Mouse (Mus musculus): ENCODE measurements at regions not wholly inside any gene's neighbourhood (a gene's known extent, or its start where the extent isn't known, plus 50 kb on each side); places are given as distances from the start of the nearest gene placed in this dataset.

GRCm38 (mm10) chr8:10866696-10867395 lies 141.4 kb downstream of the Irs2 start:
- no peak for DNase-seq

DNA sequence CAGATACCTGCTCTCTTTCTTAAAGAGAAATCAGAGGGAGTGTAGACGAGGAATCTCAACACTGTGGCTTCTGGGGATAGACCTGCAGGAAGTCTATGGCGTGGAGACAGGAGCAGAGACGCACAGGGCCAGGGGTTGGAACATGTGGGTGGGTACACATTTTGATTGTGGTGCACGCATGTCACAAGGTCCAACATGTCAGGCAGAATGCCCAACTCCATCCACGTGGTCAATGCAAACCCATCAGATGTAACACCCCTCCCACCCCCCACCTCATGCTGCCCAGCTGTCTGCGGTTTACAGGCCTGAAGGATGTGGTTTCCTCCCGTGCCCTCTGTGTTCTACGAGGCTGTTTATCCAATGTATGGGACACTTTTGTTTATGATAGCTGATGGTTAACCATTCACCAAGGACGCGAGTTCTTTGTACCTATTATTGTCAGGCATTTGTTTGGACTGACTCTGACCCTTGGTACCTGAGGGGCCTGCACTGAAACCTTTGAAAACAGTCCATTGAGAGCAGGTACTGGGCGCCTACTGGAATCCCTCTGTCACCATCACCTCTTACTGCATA lies 142.2 kb downstream of the Irs2 start:
- DNase-seq = peak; percentile 10 to 50

GRCm38 (mm10) chr8:10865415-10865821 lies 142.8 kb downstream of the Irs2 start:
- DNase-seq = peak in 1 of 2 experiments; percentile 20

DNA sequence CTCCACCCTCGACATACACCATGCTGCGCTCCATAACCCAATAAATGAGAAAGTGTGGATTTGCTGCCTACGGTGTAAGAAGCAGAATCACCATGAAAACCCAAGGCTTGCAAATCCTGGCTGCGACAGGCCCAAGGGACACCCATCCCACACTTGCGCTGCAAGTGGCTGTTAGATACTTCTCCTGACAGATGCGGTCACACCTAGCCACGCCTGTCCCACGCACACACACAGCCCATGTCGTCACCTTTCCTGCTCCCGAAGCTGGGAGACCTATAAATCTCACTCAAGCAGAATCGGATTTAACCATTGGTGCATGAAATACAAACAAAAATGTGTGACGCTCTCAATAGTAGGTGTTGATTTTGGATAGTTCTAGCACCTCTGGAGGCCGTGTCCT lies 145.8 kb downstream of the Irs2 start:
- DNase-seq = no peak

GRCm38 (mm10) chr8:10860810-10861209 lies 147.4 kb downstream of the Irs2 start:
- no peak for DNase-seq

DNA sequence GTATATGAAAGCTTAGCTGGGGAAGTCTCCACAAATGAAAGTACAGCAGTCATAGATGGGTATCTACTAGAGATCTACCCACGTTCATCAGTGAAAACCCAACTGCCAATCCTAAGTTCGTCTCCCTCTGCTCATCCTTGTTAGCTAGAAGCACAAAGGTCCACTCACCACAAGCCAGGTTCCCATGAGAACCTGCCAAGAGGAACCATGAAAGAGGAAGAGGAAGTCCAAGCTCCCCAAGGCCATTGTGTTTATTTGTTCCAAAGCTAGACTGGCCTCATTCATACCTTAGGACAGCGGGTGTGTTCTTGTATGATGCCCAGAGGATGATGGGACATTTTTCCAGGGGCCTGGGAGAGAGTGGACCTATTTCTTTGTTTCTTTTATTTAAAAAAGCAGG lies 150.4 kb downstream of the Irs2 start:
- no peak for DNase-seq

- no peak for DNase-seq
Observed at GRCm38 (mm10) chr8:10856996-10857720, 151.1 kb downstream of the Irs2 start.

DNA sequence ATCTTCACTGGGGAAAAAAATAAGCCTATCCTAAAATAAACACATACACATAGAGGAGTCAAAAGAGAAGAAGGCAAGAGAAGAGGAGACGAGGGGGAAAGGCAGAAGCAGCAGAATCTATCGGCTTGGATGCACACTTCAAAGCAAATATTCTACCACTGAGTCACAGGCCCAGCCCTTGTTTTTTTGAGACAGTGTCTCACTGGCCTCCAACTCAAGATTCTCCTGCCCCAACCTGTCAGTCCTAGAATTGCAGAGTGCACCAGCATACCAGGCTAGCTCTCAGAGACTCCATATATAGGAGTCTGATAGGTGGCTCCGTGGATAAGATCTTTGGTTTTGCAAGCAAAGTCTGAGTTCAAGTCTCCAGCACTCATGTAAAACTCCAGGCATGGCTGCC lies 152.6 kb downstream of the Irs2 start:
- DNase-seq = no peak

DNA sequence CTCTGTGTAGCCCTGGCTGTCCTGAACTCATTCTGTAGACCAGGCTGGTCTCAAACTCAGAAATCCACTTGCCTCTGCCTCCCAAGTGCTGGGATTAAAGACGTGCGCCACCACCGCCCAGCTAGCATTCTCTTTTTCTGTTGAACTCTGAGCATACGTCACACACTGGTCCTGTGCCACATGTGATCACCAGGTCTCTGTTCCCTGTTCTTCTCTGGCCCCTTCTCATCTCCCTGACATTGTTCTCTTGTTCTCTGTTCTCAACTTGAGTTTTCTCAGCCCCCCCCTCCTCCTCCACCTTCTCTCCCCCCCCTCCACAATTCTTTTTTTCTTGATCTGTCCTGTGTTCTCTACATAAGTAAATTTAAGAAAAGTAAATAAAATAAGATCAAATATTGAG lies 153.1 kb downstream of the Irs2 start:
- DNase-seq = no peak

DNA sequence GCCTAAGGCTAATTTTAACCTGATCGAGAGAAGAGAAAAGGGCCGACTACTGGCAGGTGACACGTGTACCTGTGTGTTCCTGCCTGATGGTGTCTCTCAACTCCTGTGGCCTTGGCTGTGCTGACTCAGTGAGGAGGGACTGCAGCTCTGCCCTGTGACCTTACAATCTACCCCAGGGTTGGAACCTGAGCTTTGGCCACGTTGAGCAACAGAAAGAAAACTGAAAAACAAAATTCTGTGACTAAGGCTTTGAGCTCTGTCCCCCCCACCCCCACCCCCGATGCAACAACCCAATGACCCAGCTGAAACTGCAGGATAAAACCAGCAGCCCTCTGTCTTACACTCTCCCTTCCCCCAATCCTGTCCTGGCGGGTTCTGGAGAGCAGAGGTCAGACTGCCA lies 153.7 kb downstream of the Irs2 start:
- peak; percentile 33 to 56 for DNase-seq

DNA sequence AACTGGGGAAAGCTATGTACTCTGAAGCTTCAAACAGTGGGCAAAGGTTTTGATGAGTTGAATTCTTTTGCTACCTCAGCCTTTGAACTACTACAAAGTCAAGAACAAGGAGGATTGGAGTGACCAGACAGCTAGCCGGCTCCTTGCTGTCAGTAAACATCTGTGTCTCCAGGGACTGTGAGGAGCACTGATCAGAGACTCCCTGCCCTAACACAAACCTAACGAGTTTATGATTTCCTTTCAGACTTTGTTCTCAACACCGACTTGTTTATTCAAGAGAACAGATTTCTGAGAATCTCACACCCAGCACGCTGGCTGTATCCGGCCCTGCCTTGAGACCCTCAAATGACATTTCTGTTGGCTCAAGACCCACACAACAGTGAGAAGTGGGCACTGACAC lies 154.4 kb downstream of the Irs2 start:
- no peak for DNase-seq

- DNase-seq = no peak
Observed at GRCm38 (mm10) chr8:10849916-10850315, 158.3 kb downstream of the Irs2 start.

DNA sequence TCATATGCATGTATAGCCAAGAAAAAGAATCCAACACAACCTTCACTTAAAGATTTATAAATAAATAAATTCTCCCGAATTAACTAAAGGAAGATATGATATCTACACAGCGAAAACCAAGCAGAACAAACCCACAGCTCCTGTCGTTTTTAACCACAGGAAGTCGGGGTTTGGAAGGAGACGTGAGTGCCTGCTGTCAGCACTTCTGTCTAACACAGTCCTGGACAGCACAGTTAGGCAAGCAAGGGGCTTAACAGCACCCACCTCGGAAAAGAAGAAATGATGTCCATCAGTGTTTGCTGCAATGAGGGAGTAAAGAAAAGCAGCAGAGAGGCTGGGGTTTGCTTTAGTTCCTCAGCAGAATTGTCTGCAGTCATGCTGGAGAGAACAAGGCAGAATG lies 162.7 kb downstream of the Irs2 start:
- DNase-seq = no peak

- no peak for DNase-seq
Observed at GRCm38 (mm10) chr8:10840853-10841531, 167.3 kb downstream of the Irs2 start.

- no peak for DNase-seq
Observed at GRCm38 (mm10) chr8:10840044-10840443, 168.2 kb downstream of the Irs2 start.

GRCm38 (mm10) chr8:10835054-10835453 lies 173.2 kb downstream of the Irs2 start:
- DNase-seq = no peak

DNA sequence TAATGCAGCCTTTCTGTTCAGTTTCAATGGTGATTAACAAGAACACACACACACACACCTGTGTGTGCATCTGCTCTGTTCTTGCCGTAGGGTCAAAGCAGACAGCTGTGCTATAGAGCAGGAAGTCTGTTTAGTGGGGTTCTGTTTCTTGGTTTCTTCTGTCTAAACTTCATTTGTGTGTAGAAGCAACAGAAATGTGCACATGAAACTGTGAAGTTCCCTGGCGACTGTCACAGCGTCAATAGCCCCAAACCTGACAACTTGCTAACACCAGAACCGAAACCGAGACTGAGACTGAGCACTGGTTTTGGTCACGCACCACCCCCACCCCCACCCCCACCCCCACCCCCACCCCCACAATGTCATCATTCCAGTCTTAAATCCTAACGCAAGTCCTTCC lies 176.4 kb downstream of the Irs2 start:
- DNase-seq = no peak

GRCm38 (mm10) chr8:10831277-10831676 lies 177.0 kb downstream of the Irs2 start:
- DNase-seq = no peak

- no peak for DNase-seq
Observed at GRCm38 (mm10) chr8:10830835-10831234, 177.4 kb downstream of the Irs2 start.

DNA sequence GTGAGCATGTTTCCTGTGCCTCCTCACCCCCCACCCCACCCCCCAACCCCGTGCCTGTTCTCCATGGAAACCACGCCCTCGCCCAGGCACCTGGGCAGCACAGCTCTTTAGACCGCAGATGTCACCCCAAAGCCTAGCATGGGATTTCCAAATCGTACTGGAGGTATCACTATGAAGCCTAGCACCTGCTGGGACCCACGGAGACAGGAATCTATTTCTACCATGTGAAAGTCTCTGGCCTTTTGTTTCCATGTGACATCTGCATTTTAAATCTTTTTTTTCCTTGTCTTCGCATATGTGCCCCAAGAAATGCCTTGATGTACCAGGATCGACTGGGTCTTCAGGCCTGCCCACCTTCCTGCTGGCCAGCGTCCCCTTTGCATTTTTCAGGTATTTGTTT lies 179.7 kb downstream of the Irs2 start:
- no peak for DNase-seq

DNA sequence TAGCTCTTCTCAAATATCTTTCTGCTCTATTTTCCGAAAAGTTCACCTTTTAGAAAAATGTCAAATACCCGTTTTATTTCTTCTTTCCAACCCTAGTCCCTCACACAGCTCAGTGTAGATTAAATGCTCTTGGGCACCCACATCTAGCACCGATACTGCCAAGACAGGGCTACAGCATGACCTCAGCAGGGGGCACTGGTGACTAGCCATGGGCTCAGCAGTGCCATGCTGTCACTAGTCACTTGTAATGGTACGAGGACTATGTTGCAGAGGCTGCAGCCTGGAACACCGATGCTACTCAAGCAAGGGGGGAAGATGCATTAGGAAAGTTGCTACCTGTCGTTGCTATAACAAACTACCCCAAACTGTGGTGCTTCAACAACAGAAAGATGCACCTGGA lies 180.7 kb downstream of the Irs2 start:
- peak in 1 of 2 experiments; percentile 24 for DNase-seq

DNA sequence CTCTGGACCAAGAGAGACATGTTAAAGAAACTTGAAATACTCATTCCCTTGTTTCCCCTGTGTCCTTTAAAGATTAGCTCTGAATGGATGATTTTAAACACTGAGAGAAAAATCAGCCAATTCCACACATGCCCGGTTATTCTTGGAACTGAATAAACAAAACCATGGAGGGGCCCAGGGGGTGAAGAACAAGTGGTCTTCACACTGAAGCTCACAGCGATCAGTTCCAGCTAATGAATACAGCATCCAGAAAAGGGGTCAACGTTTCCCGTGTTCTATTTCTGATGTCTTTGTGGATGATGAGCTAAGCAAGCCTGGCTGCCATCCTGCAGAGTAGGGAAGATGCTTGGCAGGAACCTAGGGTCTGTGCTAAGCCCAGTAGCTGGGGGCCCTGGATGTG lies 182.3 kb downstream of the Irs2 start:
- no peak for DNase-seq

DNA sequence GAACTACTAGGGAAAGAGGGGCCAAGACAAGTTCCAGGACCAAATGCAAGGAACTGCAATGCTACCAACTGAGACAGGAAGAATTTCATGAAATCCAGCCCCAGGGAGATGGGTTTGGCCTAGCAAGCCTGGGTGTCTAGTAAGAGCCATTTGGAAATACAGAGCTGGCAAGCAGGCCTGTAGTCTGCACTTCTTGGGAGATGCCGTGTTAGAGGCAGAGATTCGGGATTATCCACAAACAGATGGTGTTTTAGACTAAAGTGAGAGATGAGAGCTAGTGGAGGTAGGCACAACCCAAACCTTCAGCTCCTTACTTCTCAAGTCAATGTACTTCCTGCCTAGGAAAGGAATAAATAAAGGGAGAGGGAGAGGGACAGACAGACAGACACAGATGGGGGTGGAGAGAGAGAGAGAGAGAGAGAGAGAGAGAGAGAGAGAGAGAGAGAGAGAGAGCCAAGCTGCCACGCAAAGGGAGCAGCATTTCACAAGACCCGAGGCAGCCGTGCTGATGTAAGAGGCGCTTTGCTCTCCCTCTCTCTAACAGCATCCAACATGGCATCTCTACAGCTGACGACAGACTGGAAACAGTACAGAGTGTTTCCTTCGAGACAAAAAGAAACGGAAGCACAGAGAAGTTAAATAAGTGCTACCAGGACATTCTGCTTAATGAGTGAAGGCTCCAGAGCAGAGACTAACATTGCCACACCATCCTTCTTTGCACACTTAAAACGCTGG lies 182.9 kb downstream of the Irs2 start:
- no peak for DNase-seq
